Mouse (Mus musculus): ENCODE measurements around the gene Pcgf6. TPM values are rescaled to one million over a fixed set of nuclear protein-coding genes. Genes with fewer than 3 reads are reported as not detected.

Gene Pcgf6
- polyA plus RNA-seq, 1 experiment from 2014 or later: 11.0 TPM

GRCm38 (mm10) chr19:47014447-47015381 lies 36.0 kb downstream of the Pcgf6 start, which contains the start of the genes Ina and Nt5c2:
Ina (plus strand) TSS chr19:47014698.
Nt5c2 (minus strand) TSS chr19:47015153.
- under 1% methylated on average over 117 of the region's 124 CpGs for WGBS
- H3K9ac ChIP-seq (ENCODE audit: low read length): no peak within 1 kb of the TSS
- peak within 1 kb of the TSS; percentile 45 for H3K4me3 ChIP-seq (ENCODE audit: control insufficient read depth in 1 of 2, insufficient read depth in 1 of 2, low read depth in 1 of 2, low read length in 2 of 2)
- H3K4me1 ChIP-seq (ENCODE audit: control insufficient read depth in 2 of 2, insufficient read depth in 2 of 2, low read length in 2 of 2): peaks cover 2 to 19% of the 10 kb centered on the region in 2 experiments; a peak in 3 of 4 replicates
- no peaks in the 10 kb centered on the region for H3K9me3 ChIP-seq (ENCODE audit: control insufficient read depth, low read length)
- no peaks in the 10 kb centered on the region for H3K36me3 ChIP-seq (ENCODE audit: control insufficient read depth, insufficient read depth, low read length)
- ATAC-seq (ENCODE audit: insufficient number of reproducible peaks, insufficient read depth, low FRiP score, low read depth): peak; percentile 54; the same call in 1 of the 2 replicates
- peaks cover 73% of the 10 kb centered on the region for H3K27me3 ChIP-seq (ENCODE audit: control insufficient read depth, insufficient read depth, low read length)
- H3K4me2 ChIP-seq (ENCODE audit: low read length): peak within 1 kb of the TSS; percentile 77
- no peak within 1 kb of the TSS for H3K27ac ChIP-seq (replicated peaks in 1 of 2; ENCODE audit: control insufficient read depth in 1 of 2, insufficient read depth in 1 of 2, low read depth in 2 of 2, low read length in 2 of 2)

GRCm38 (mm10) chr19:47014159-47014446 lies 36.6 kb downstream of the Pcgf6 start:
- peak overlapping the region; percentile 77 for H3K4me2 ChIP-seq (ENCODE audit: low read length)
- WGBS: 0% methylated on average over 11 of the region's 11 CpGs

GRCm38 (mm10) chr19:47013340-47014158 lies 37.2 kb downstream of the Pcgf6 start:
- peaks cover 66% of the 10 kb centered on the region for H3K27me3 ChIP-seq (ENCODE audit: control insufficient read depth, insufficient read depth, low read length)
- H3K4me1 ChIP-seq (ENCODE audit: control insufficient read depth in 2 of 2, insufficient read depth in 2 of 2, low read length in 2 of 2): peaks cover 2 to 19% of the 10 kb centered on the region in 2 experiments; a peak in 3 of 4 replicates
- no peaks in the 10 kb centered on the region for H3K9me3 ChIP-seq (ENCODE audit: control insufficient read depth, low read length)
- WGBS: 12% methylated on average over 20 of the region's 20 CpGs
- peak overlapping the region in 1 of 2 experiments; percentile 45; a peak in 1 of 4 replicates for H3K4me3 ChIP-seq (ENCODE audit: control insufficient read depth in 1 of 2, insufficient read depth in 1 of 2, low read depth in 1 of 2, low read length in 2 of 2)
- no peak for ATAC-seq (ENCODE audit: insufficient number of reproducible peaks, insufficient read depth, low FRiP score, low read depth)
- H3K36me3 ChIP-seq (ENCODE audit: control insufficient read depth, insufficient read depth, low read length): no peaks in the 10 kb centered on the region
- H3K4me2 ChIP-seq (ENCODE audit: low read length): no peak overlapping the region
- H3K9ac ChIP-seq (ENCODE audit: low read length): no peak overlapping the region
- H3K27ac ChIP-seq (replicated peaks in 1 of 2; ENCODE audit: control insufficient read depth in 1 of 2, insufficient read depth in 1 of 2, low read depth in 2 of 2, low read length in 2 of 2): no peak overlapping the region

More at GRCm38 (mm10) chr19:47014159-47014446, 36.6 kb downstream of the Pcgf6 start:
- H3K9ac ChIP-seq (ENCODE audit: low read length): no peak overlapping the region
- H3K4me3 ChIP-seq (ENCODE audit: control insufficient read depth in 1 of 2, insufficient read depth in 1 of 2, low read depth in 1 of 2, low read length in 2 of 2): peak overlapping the region in 1 of 2 experiments; percentile 45; a peak in 3 of 4 replicates
- H3K9me3 ChIP-seq (ENCODE audit: control insufficient read depth, low read length): no peaks in the 10 kb centered on the region
- H3K36me3 ChIP-seq (ENCODE audit: control insufficient read depth, insufficient read depth, low read length): no peaks in the 10 kb centered on the region
- peaks cover 2 to 19% of the 10 kb centered on the region in 2 experiments; a peak in 3 of 4 replicates for H3K4me1 ChIP-seq (ENCODE audit: control insufficient read depth in 2 of 2, insufficient read depth in 2 of 2, low read length in 2 of 2)
- H3K27me3 ChIP-seq (ENCODE audit: control insufficient read depth, insufficient read depth, low read length): peaks cover 70% of the 10 kb centered on the region
- ATAC-seq (ENCODE audit: insufficient number of reproducible peaks, insufficient read depth, low FRiP score, low read depth): no peak
- H3K27ac ChIP-seq (replicated peaks in 1 of 2; ENCODE audit: control insufficient read depth in 1 of 2, insufficient read depth in 1 of 2, low read depth in 2 of 2, low read length in 2 of 2): no peak overlapping the region

GRCm38 (mm10) chr19:47012521-47013130 lies 38.1 kb downstream of the Pcgf6 start:
- peaks cover 2 to 19% of the 10 kb centered on the region in 2 experiments; a peak in 3 of 4 replicates for H3K4me1 ChIP-seq (ENCODE audit: control insufficient read depth in 2 of 2, insufficient read depth in 2 of 2, low read length in 2 of 2)
- no peak overlapping the region for H3K4me3 ChIP-seq (ENCODE audit: control insufficient read depth in 1 of 2, insufficient read depth in 1 of 2, low read depth in 1 of 2, low read length in 2 of 2)
- no peak overlapping the region for H3K9ac ChIP-seq (ENCODE audit: low read length)
- no peaks in the 10 kb centered on the region for H3K9me3 ChIP-seq (ENCODE audit: control insufficient read depth, low read length)
- 80% methylated on average over 15 of the region's 15 CpGs for WGBS
- no peak overlapping the region for H3K27ac ChIP-seq (replicated peaks in 1 of 2; ENCODE audit: control insufficient read depth in 1 of 2, insufficient read depth in 1 of 2, low read depth in 2 of 2, low read length in 2 of 2)
- peaks cover 57% of the 10 kb centered on the region for H3K27me3 ChIP-seq (ENCODE audit: control insufficient read depth, insufficient read depth, low read length)
- no peaks in the 10 kb centered on the region for H3K36me3 ChIP-seq (ENCODE audit: control insufficient read depth, insufficient read depth, low read length)
- ATAC-seq (ENCODE audit: insufficient number of reproducible peaks, insufficient read depth, low FRiP score, low read depth): no peak
- H3K4me2 ChIP-seq (ENCODE audit: low read length): no peak overlapping the region

- WGBS: 81% methylated on average over 5 of the region's 5 CpGs
- ATAC-seq (ENCODE audit: insufficient number of reproducible peaks, insufficient read depth, low FRiP score, low read depth): no peak
Measured at GRCm38 (mm10) chr19:47009943-47010342, 40.8 kb downstream of the Pcgf6 start.

GRCm38 (mm10) chr19:47009420-47009819 lies 41.3 kb downstream of the Pcgf6 start:
- Histone ChIP-seq H3K4me2 (ENCODE audit: low read length) (no peak overlapping the region), H3K27ac (replicated peaks in 1 of 2; ENCODE audit: control insufficient read depth in 1 of 2, insufficient read depth in 1 of 2, low read depth in 2 of 2, low read length in 2 of 2) (no peak overlapping the region), H3K27me3 (ENCODE audit: control insufficient read depth, insufficient read depth, low read length) (peaks cover 34% of the 10 kb centered on the region), H3K9ac (ENCODE audit: low read length) (no peak overlapping the region), H3K36me3 (ENCODE audit: control insufficient read depth, insufficient read depth, low read length) (no peaks in the 10 kb centered on the region), H3K4me1 (ENCODE audit: control insufficient read depth in 2 of 2, insufficient read depth in 2 of 2, low read length in 2 of 2) (peaks cover 0 to 5% of the 10 kb centered on the region in 2 experiments; a peak in 2 of 4 replicates), H3K4me3 (ENCODE audit: control insufficient read depth in 1 of 2, insufficient read depth in 1 of 2, low read depth in 1 of 2, low read length in 2 of 2) (no peak overlapping the region), H3K9me3 (ENCODE audit: control insufficient read depth, low read length) (no peaks in the 10 kb centered on the region)
- no peak for ATAC-seq (ENCODE audit: insufficient number of reproducible peaks, insufficient read depth, low FRiP score, low read depth)
- 74% methylated on average over 7 of the region's 7 CpGs for WGBS

More at GRCm38 (mm10) chr19:47009943-47010342, 40.8 kb downstream of the Pcgf6 start:
- Histone ChIP-seq H3K9me3 (ENCODE audit: control insufficient read depth, low read length) (no peaks in the 10 kb centered on the region), H3K27me3 (ENCODE audit: control insufficient read depth, insufficient read depth, low read length) (peaks cover 39% of the 10 kb centered on the region), H3K9ac (ENCODE audit: low read length) (no peak overlapping the region), H3K27ac (replicated peaks in 1 of 2; ENCODE audit: control insufficient read depth in 1 of 2, insufficient read depth in 1 of 2, low read depth in 2 of 2, low read length in 2 of 2) (no peak overlapping the region), H3K4me2 (ENCODE audit: low read length) (no peak overlapping the region), H3K4me3 (ENCODE audit: control insufficient read depth in 1 of 2, insufficient read depth in 1 of 2, low read depth in 1 of 2, low read length in 2 of 2) (no peak overlapping the region), H3K36me3 (ENCODE audit: control insufficient read depth, insufficient read depth, low read length) (no peaks in the 10 kb centered on the region), H3K4me1 (ENCODE audit: control insufficient read depth in 2 of 2, insufficient read depth in 2 of 2, low read length in 2 of 2) (peaks cover 2 to 10% of the 10 kb centered on the region in 2 experiments; a peak in 2 of 4 replicates)

GRCm38 (mm10) chr19:47006321-47006720 lies 44.4 kb downstream of the Pcgf6 start:
- Histone ChIP-seq H3K4me2 (ENCODE audit: low read length) (no peak overlapping the region), H3K27me3 (ENCODE audit: control insufficient read depth, insufficient read depth, low read length) (peaks cover 5% of the 10 kb centered on the region; the same call in 1 of the 2 replicates), H3K36me3 (ENCODE audit: control insufficient read depth, insufficient read depth, low read length) (no peaks in the 10 kb centered on the region), H3K4me1 (ENCODE audit: control insufficient read depth in 2 of 2, insufficient read depth in 2 of 2, low read length in 2 of 2) (no peaks in the 10 kb centered on the region), H3K4me3 (ENCODE audit: control insufficient read depth in 1 of 2, insufficient read depth in 1 of 2, low read depth in 1 of 2, low read length in 2 of 2) (no peak overlapping the region), H3K9me3 (ENCODE audit: control insufficient read depth, low read length) (no peaks in the 10 kb centered on the region), H3K27ac (replicated peaks in 1 of 2; ENCODE audit: control insufficient read depth in 1 of 2, insufficient read depth in 1 of 2, low read depth in 2 of 2, low read length in 2 of 2) (no peak overlapping the region), H3K9ac (ENCODE audit: low read length) (no peak overlapping the region)
- no peak for ATAC-seq (ENCODE audit: insufficient number of reproducible peaks, insufficient read depth, low FRiP score, low read depth)
- 0% methylated on average over 4 of the region's 4 CpGs for WGBS

Measured in heart, embryonic 14.5 days (tissue).